Mouse (Mus musculus) E14TG2a.4 (cell line): ENCODE measurements around the gene Sft2d1.

Experiments
- CTCF ChIP-seq: conservative IDR thresholded peaks from 2 replicates; pipeline ENCODE4 v1.5.1; 2014; ENCODE audit warnings: low read length
- NANOG ChIP-seq: IDR thresholded peaks from 2 replicates; pipeline ENCODE4 v1.6.1; 2014; ENCODE audit warnings: borderline replicate concordance, low read length, mixed read lengths
- POU5F1 ChIP-seq: IDR thresholded peaks from 2 replicates; pipeline ENCODE4 v1.6.1; 2014; ENCODE audit warnings: low read length, borderline replicate concordance

- peak; percentile 58 for TF ChIP-seq CTCF
- no peak for TF ChIP-seq POU5F1
- no peak for TF ChIP-seq NANOG
Observed at GRCm38 (mm10) chr17:8316251-8316650, 5.3 kb downstream of the Sft2d1 start.
